Mouse (Mus musculus): ENCODE results near the gene Aatk.

The Aatk gene

DNA sequence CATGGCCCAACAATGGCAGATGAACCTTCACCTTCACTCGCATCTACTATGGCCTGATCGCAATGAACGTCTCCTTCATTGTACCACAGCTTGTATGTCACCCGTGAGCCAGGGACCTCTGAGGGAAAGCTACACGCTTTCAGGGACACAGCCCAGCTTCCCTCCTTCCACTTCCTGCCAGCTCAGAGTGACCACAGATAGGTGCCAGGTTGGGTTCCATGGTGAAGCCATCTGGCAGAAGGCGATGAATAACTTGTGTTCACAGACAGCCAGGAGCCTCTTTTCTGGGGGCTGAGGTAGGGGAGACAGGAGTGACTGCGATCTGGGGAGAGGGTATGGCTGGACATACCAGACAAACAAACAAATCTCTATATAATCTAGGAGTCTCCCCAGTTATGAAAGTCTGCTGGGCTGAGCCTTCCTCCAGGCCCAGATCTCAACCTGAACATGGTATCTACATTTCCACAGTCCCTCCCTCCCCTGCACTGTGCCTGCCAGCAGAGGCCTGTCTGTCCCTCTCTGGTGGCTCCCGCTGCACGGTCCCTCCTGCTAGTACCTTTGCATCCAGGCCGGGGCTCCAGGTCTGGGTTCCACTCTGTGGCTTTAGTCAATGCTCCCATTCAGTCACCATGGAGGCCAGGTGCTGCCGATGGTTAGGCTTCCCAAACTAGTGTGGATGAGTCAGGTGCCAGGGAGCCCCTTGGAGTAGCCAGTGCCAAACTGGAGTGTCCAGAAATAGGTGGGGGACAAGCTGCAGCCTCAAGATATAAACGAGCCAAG, 9.2 kb upstream of the Aatk start:
- in situ Hi-C loops (cut with MboI; ENCODE audit: unreplicated experiment in 2 of 2) = no loop called here

DNA sequence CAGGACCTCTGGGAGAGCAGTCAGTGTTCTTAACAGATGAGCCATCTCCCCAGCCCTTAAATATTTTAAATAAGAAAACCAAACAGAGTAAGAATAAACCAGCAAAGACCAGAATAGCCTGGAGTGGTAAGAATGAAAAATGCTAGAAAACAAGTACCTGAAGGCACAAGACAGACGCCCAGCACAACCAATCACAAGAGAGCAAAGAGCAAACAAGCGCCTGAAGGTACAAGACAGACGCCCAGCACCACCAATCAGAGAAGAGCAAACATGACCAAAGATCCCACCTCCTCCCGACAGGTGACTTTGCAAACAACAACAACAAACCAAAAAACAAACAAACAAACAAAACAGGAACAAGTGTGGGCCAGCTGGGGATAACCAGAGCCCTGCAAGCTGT, 6.9 kb upstream of the Aatk start:
- in situ Hi-C loops (cut with MboI; ENCODE audit: unreplicated experiment in 2 of 2) = no loop called here

DNA sequence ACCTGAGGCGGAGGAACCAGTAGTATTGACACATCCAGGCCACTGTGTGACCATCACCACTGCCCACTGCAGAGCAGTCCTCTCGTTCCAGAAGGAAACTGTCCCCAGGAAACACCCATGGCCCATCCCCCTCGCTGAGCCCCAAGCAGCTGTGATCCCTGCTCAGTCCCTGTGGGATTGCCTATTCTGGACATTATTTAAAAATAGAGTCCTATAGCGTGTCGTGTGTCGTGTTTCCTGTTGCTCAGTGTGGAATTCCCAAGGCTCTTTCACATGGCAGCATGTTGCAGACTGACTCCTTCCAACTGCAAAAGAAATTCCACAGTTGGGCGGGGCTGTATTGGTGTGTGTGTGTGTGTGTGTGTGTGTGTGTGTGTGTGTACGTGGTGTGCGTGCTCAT, 5.3 kb upstream of the Aatk start:
- in situ Hi-C loops (cut with MboI; ENCODE audit: unreplicated experiment in 2 of 2) = no loop called here

DNA sequence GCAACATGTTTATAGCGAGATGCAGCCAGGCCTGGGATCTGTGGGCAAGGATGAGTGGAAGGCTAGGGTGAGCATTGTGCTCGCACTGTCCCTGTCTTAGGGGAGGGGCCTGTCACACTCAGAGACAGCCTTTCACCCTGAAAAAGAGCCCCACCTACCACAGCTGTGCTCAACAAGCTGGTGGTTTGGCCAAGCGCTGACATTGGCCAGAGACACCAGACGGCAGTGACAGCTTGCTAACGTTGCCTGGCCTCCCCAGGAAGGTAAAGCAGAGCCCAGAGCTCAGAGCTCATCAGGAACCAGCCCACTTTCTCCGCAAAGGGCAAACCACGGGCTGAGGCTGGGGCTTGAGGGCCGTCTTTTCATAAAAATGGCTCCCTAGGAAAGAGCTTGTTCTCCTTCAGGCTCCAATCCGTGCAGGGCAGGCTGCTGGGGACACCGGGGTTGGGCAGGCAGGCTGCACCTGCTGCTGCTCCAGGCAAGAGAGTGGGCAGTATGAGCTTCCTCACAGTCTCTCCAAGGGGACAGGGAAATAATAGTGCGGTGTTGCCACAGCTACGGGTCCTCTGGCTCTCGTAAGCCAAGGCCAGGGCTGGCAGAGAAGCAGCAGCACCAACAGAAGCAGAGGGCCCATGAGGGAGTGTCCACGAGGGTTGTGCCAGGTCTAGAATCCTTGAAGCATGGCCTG, 4.3 kb upstream of the Aatk start:
- in situ Hi-C loops (cut with MboI; ENCODE audit: unreplicated experiment in 2 of 2) = no loop called here

DNA sequence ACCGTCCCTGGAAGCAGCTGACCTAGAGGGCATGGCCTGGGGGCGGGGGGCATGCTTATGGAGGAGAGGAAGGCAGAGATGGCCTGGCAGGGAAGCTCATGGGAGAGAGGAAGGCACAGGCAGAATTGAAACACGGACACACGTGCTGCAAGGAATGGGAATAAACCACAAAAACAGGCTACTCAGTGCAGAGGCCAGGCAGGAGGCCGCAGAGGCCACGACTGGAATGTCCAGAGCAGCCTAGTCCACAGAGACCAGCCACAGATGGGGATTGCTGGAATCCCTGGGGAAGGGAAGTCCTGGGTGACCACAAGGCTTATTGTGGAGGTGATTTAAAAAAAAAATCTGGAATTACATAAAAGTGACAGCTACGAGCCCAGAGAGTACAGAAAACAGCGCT, 2.1 kb upstream of the Aatk start:
- in situ Hi-C loops (cut with MboI; ENCODE audit: unreplicated experiment in 2 of 2) = no loop called here

DNA sequence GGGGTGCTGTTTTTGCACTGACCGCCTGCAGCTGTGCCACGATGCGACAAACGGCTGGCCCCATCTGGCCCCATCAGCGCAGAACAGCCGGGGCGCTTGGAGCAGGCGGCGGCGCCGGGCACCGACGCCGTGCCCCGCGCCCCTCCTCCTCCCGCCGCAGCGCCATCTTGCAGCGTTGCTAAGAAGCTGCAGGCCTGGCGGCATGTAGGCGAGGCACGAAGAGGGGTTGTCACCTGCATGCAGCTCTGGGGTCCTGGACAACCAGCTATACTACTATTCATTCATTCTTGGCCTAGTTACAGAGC, 1.2 kb upstream of the Aatk start:
- in situ Hi-C loops (cut with MboI; ENCODE audit: unreplicated experiment in 2 of 2) = no loop called here

DNA sequence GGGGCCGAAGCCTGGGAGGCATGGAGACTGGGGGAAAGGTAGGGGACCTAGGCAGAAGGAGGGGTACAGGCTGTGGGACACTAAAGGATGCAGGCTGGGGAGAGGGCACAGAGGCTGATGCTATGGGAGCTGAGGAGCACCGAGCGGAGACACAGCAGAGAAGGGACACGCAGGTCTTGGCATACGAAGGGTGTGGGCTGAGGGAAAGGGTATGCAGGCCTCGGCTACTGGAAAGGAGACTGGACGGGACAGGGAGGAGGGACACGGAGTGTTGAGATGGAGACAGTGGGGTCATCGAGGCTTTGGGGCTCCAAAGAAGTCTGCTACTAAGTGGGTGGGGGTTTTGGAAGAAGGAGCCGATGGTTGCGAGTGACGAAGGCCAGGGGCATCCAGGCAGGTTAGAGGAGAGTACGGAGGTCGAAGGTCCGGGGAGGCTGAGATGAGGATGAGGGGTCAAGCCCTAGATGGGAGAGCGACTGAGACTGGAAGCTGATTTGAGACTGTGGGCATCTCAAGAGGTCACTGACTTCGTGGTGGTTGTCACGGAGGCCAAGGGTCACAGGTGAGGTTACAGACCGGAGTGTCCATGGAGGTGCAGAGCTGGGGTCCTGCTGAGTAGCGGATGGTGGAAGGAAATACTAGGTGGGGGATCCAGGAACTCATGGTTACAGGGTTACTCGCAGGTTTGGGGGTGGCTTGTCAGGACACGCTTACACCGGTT, 724 bp upstream of the Aatk start:
- in situ Hi-C loops (cut with MboI; ENCODE audit: unreplicated experiment in 2 of 2) = no loop called here

DNA sequence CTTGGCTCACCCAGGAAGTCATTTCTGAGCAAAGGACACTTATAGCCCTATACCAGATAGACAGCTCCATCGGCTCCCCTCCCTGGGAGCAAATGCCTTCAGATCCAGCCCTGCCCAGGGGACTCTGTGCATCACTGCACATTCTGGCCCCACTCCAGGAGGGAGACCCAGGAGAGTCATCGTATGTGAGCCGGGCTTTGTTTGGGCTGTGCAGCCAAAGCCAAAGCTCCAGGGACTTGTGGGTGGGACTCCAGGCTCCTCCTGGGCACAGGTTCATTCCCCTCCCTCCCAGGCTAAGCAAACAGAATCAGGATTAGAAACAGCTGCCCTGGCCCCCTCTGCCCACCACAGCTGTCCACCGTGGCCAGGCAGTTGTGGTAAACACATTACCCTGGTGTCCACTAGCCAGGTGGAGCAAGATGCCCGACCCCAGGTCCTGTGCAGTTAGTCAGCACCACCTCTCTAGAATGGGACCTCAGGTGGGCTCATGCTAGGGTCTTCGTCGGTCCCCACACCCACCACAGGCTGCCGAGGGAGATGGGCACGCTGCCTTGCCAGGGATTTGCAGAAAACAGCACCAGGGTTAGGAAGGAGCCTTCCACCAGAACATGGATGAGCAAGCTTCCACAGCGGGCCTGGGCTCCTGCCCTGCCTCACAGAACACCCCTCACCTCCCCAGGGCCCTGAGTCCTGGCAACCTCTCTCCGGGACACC, 971 bp downstream of the Aatk start:
- in situ Hi-C loops (cut with MboI; ENCODE audit: unreplicated experiment in 2 of 2) = no loop called here

DNA sequence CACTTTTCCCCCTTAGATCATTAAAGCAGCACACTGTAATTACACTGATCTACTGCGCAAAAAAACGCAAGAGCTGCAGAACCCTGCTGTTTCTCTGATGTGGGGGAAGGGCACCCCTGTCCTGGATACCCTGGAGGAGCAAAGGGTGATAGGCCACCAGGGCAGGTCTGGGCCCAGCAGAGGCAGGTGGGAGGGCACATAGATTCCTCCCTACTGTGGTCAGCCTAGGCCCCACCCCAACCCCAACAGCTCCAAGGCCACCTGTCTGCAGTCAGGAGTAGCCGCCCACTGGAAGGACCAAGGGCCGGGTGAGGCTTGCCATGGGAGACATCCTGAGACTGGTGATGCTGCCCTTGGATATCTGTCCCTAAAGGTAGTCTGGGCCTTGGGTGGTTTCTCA, 1.6 kb downstream of the Aatk start:
- in situ Hi-C loops (cut with MboI; ENCODE audit: unreplicated experiment in 2 of 2) = no loop called here

DNA sequence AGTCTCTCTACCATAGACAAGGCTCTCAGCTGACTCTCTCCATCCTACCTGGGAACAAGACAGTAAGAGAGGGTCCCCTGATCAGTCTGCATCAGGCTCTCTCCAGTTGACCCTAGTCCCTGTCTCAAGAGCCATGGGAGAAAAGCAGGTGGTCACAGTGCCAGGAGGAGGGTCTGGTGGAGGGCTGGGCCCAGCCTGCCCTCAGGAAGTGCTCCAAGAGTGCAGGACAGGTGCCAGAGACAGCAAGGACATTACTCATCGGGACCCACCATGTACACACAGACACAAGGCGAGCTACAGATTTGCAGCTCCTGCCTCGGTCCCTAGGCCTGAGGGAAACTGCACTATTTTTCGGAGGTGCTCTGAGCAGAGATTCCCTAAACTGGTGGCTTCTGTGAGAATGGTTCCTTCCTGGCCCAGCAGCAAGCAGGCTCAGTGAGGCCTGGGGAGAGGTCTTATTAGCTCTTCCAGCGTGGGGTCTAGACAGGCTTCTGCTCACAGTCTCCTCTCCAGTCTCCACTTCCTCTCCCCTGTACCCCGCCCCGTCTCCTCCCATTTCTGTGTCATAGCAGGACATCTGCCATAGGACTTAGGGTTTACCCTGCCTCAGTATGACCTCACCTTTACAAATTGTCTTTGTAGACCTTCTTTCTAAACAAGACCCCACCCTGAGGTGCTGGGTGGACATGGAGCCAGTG, 4.7 kb downstream of the Aatk start:
- in situ Hi-C loops (cut with MboI; ENCODE audit: unreplicated experiment in 2 of 2) = no loop called here

DNA sequence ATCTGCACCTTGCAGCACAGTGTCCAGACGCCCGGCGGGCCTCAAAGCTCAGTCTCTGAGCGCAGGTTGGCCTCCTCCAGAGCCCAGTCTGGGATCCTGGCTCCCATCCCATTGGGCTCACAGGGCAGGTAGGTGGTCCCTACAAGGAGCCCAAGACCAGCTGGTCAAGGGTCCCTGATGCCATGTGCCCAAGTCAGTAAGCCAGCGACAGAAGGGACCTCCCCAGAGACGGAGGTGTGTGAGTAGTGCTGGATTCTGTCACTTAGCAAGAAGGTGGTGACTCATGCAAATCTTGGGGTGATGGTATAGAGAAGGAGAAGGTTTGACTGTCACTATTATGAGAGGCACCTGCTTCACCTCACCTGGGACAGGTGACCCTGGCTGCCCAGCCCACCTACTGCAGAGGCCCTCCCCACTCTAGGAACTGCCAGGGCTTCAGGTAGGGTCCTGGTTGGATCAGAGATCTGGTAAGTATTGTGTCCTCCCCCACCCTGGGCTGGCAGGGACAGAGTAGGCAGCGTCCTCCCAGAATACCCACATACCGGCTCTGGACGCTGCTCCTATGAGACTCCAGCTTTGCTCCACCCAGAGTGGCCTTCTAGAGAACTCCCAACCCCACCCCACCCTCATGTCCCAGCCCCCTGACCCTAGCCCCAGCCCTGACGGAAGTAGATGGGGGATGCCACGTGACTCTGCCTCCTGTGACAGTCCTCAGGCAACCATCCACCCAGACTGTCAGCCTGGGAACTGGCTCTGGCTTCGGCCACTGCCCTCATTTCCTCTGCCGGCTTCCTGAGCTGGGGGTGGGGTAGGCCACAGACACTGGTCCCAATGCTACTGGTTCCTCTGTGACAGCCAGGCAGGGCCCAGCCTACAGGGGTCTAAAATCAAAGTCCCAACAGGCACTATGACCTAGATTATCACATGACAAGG, 5.5 kb downstream of the Aatk start:
- in situ Hi-C loops (cut with MboI; ENCODE audit: unreplicated experiment in 2 of 2) = no loop called here

DNA sequence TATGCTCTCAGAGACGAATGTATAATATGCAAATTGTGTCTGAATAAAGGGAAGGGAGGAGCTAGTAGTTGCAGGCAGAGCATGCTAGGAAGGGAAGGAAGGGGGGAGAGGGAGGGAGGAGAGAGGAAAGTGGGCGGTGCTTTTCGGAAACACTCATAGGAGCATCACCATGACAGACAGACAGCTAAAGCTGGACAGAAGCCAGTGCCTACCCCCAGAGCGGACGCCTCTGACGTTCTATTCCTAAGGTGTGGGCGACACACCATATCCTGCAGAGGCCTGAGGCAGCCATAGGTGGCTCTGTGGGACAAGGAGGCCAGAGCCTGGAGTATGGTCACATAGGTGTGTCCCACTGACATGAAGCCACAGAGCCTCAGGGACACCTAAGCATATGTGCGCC, 6.5 kb downstream of the Aatk start:
- in situ Hi-C loops (cut with MboI; ENCODE audit: unreplicated experiment in 2 of 2) = no loop called here

DNA sequence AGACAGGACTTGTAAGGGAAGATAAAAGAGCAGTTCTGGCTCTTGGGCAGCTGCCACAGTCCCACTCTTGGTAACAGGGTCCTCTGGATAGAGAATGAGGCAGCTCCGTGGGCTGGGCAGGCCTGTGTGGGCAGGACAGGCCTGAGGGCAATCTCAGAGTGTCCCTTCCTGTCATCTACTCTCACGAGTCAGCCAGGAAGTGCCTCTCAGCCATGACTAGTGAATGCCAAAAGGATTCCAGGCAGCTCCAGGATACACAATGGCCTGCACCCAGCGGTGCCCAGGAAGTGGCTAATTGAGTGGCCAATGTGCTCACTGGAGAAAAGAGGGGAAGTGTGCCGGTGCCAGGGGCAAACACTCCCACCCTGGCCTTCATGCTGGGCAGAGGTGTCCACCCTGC, 7.4 kb downstream of the Aatk start:
- in situ Hi-C loops (cut with MboI; ENCODE audit: unreplicated experiment in 2 of 2) = no loop called here

DNA sequence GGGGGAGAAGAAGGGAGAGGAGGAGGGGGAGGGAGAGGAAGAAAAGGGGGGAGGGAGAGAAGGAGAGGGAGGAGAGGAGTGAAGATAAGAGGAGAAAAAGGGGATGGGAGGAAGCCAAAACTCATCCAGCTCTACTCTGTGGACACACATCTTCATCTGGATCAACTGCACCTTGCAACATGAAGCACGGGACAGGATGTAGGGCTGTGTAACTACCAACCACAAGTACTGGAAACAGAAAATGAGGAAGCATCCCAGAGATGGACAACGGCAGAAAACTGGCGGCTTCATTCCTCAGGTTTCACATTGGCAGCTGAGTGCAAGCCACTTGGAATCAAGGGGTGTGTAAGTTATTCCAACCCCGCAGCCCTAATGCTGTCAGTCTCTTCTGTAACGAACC, 12.2 kb downstream of the Aatk start:
- in situ Hi-C loops (cut with MboI; ENCODE audit: unreplicated experiment in 2 of 2) = no loop called here

DNA sequence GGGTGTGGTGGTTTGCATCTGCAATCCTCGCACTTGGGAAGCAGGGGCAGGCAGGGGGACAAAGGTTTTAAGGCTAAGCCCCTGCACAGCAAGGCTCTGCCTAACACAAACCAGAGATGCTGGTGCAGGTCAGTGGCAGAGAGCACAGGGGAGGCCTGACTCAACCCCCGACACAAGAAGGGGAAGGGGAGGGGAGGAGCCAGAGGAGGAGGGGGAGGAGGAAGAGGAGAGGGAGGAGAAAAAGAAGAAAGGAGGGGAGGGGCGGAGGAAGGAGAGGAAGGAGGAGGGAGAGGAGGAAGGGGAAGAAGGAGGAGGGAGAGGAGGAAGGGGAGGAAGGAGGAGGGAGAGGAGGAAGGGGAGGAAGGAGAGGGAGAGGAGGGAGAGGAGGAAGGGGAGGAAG, 12.7 kb downstream of the Aatk start:
- in situ Hi-C loops (cut with MboI; ENCODE audit: unreplicated experiment in 2 of 2) = no loop called here

DNA sequence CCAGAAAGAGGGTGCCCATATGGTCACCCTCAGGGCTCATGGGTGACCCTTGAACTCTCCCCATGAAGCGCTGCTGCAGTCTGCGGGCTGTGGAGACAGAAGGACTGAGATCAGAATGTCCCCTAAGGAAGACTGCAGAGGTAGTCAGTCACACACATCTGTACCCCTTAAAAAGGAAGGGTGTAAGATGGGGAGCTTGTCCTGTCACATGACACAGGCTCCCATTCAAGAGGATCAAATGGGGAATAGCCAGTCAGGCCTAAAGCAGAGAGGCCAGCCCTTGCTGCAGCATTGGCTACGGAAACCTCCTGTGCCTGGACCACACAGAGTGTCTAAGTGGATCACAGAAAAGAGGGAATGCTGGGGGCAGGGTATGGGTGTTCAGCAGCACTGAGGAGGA, 13.5 kb downstream of the Aatk start:
- in situ Hi-C loops (cut with MboI; ENCODE audit: unreplicated experiment in 2 of 2) = no loop called here

DNA sequence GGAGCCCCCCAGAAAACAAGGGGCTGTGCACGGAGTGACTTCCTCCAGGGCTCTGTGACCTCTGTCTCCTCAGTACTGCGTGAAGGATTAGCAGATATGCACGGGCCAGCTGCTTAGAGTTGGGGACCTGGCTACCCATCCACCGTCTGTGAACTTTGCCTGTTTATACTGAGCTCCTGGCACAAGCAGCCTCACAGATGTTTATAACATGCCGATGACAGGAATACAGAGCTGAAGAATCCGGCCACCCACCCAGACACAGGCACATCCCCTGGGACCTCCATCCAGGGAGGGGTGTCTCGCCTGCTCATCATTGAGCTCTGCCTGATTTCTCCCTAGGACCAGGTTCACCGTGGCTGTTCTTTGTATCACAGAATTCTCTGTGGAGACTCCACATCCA, 14.9 kb downstream of the Aatk start:
- in situ Hi-C loops (cut with MboI; ENCODE audit: unreplicated experiment in 2 of 2) = no loop called here

DNA sequence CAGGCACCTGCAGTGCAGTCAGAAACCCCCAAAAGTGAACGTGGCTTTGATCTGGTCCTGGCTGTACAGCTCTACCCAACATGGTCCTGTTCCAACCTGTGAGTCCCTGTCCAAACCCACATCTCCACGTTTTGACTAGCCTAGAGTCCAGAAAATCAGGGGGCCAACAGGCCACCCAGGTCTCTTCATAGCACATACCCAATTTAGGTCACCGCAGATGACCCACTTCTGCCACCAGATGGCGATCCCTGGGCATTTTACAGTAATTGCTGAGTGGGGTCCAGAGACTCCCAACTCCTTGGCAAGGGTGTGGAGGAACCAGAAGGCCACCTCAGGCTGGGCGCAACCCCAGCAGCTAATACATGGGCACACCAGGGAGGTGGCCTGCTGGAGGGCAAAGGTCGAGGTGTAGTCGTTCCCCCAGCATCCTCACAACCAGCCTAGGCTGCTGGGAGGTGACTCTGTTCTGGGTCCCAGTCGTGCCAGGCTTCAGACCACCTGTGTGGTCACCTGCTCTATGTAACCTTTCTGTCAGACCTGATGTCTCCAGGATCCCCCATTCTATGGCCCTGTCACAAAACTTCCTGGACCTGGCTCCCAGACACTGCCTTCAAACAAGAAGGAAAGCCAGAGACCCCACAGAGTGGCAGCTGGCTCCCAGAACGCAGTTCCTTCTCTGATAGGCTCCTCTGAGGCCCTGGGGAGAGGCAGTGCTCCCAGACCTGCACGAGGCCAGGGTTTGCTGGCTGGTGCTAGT, 16.6 kb downstream of the Aatk start:
- in situ Hi-C loops (cut with MboI; ENCODE audit: unreplicated experiment in 2 of 2) = no loop called here

Data from v-Abl transformed pro-B cells (cell line).